Mouse (Mus musculus) liver, embryonic 14.5 days (tissue): ENCODE results near the gene Gpx8. TPM values are rescaled to one million over a fixed set of nuclear protein-coding genes. Genes with fewer than 3 reads are reported as not detected.
A peak's percentile ranks its signal among the peaks of the same experiment; 100 is the strongest.

Experiments
- ATAC-seq: fragments of 200-750 bp; cut with Nextera tagmentation; 2 replicates; pipeline ENCODE4 v1.8.0; 2017; ENCODE audit warnings: moderate number of reproducible peaks, mild to moderate bottlenecking, moderate library complexity; ENCODE audit not compliant: insufficient read depth
- DNase-seq, 3 experiments: peaks; one replicate each; pipeline ENCODE4 v3.0.0-alpha.2; 2012 to 2013; ENCODE audit warnings: low read depth in 3 of 3, low spot score in 3 of 3
- H3K27ac ChIP-seq: fragments of 300-500 bp; sonication (generic); 2 replicates; pipeline ENCODE4 v1.5.1; 2014; ENCODE audit warnings: moderate library complexity, mild to moderate bottlenecking, control low read depth, inconsistent platforms
- H3K27me3 ChIP-seq: fragments of 300-500 bp; sonication (generic); 2 replicates; pipeline ENCODE4 v1.6.1; 2014; ENCODE audit warnings: mild to moderate bottlenecking, low read length, moderate library complexity; ENCODE audit not compliant: control insufficient read depth, insufficient read depth
- H3K36me3 ChIP-seq: fragments of 300-500 bp; sonication (generic); replicated peaks from 2 replicates; pipeline ENCODE4 v1.6.1; 2014; ENCODE audit warnings: low read depth; ENCODE audit not compliant: control insufficient read depth, insufficient read depth
- H3K4me1 ChIP-seq, 2 experiments: fragments of 200-500 bp in 1 of 2; fragments of 300-500 bp in 1 of 2; sonication (generic) in 1 of 2; replicated peaks; 2 replicates each; pipeline ENCODE4 v1.6.1; 2012 to 2014; ENCODE audit warnings: antibody characterized with exemption in 1 of 2, inconsistent platforms in 1 of 2, low read length in 1 of 2; ENCODE audit not compliant: control insufficient read depth in 2 of 2, insufficient read depth in 2 of 2
- H3K4me2 ChIP-seq: fragments of 300-500 bp; sonication (generic); 2 replicates; pipeline ENCODE4 v1.6.1; 2014; ENCODE audit warnings: low read depth, mild to moderate bottlenecking, control low read depth, moderate library complexity
- H3K4me3 ChIP-seq, 2 experiments: fragments of 200-500 bp in 1 of 2; fragments of 300-500 bp in 1 of 2; sonication (generic) in 1 of 2; 2 replicates each; pipeline ENCODE4 v1.5.1; 2012 to 2014; ENCODE audit warnings: low read depth in 2 of 2, low read length in 2 of 2, mild to moderate bottlenecking in 2 of 2, control low read depth in 1 of 2, inconsistent platforms in 1 of 2, moderate library complexity in 1 of 2; ENCODE audit not compliant: insufficient read depth in 1 of 2
- H3K9ac ChIP-seq: fragments of 300-500 bp; sonication (generic); replicated peaks from 2 replicates; pipeline ENCODE4 v1.6.1; 2014; ENCODE audit warnings: mild to moderate bottlenecking, control low read depth, moderate library complexity
- H3K9me3 ChIP-seq: fragments of 300-500 bp; sonication (generic); 2 replicates; pipeline ENCODE4 v1.6.1; 2016; ENCODE audit warnings: low read length, mixed read lengths; ENCODE audit not compliant: control insufficient read depth
- CTCF ChIP-seq: IDR thresholded peaks from 2 replicates; pipeline ENCODE4 v1.5.1; 2016; ENCODE audit warnings: antibody characterized with exemption, low read depth, control low read depth
- EP300 ChIP-seq: IDR thresholded peaks from 2 replicates; pipeline ENCODE4 v1.6.1; 2016; ENCODE audit warnings: antibody characterized with exemption, low read depth
- WGBS: fragments of 180-500 bp; shearing (Covaris S2); extraction: QIAGEN DNeasy Blood & Tissue Kit; methylation state at CpG from one replicate; pipeline ENCODE4 v1.1.7; 2014; ENCODE audit not compliant: insufficient replicate concordance; 5-methylcytosine and 5-hydroxymethylcytosine counted together
- microRNA counts: library from miRNA; unstranded; fragments of <30 nt; microRNA quantifications from one replicate; lab custom pipeline; 2016
- microRNA-seq: library from miRNA; unstranded; fragments of <30 nt; microRNA quantifications from one replicate; pipeline ENCODE4, GENCODE M21; 2016
- polyA plus RNA-seq, 2 experiments: library from polyadenylated mRNA; depleted of rRNA in 1 of 2; stranded (reverse) in 1 of 2; unstranded in 1 of 2; fragments of >200 nt; fragmentation: Nextera tagmentation in 1 of 2; extraction: Ambion mirVana in 1 of 2; gene quantifications; 2 replicates each; pipeline versions ENCODE4 v1.2.1 to v1.2.3; 2012 to 2014

Gene Gpx8
- polyA plus RNA-seq, 2 experiments = 3.1 to 6.4 TPM

- DNase-seq = no peak
- Histone ChIP-seq H3K9me3 (no peaks in the 10 kb centered on the region), H3K4me1 (no peaks in the 10 kb centered on the region), H3K4me2 (no peak overlapping the region), H3K36me3 (no peaks in the 10 kb centered on the region), H3K9ac (no peak overlapping the region), H3K27me3 (peaks cover 81% of the 10 kb centered on the region), H3K4me3 (no peak overlapping the region), H3K27ac (no peak overlapping the region)
- no peak for TF ChIP-seq EP300
- TF ChIP-seq CTCF = no peak
- WGBS = 37% methylated on average over 4 of the region's 4 CpGs
- ATAC-seq = no peak
Measured at GRCm38 (mm10) chr13:112996407-112996806, 49.8 kb downstream of the Gpx8 start.

- TF ChIP-seq EP300 = no peak
- peak; percentile 85 for TF ChIP-seq CTCF
- DNase-seq = peak in 1 of 3 experiments; percentile 14
- no peak overlapping the region for H3K9ac ChIP-seq
Measured at GRCm38 (mm10) chr13:112994191-112994590, 52.0 kb downstream of the Gpx8 start.

DNA sequence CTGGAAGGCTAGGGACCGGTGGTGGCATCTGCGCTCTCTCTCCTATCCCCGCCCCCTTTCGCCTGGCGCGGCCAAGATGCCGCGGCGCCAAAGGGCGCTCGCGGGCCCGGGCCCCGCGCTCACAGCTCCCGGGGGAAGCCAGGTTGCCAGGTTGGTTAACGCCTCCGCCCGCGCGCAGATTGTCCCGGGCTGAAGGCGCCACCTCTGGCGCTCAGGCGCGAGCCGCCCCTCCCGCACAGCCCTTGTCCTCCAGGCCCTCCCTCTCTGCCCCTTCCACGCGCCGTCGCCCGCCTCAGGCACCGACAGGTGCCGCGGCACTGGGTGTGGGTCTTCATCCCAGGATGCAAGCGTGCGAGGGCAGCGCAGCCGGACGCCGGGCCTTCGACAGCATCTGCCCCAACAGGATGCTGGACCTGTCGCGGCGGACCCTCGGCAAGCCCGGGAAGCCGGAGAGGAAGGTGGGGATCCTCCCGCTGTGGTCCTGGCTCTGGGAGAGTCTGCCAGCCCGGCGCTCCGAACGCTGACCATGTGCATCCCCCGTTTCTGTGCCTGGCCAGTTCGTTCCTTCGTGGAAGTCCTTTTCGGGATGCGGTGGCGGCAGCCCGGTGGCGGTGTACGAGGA is 52.6 kb downstream of the Gpx8 start, which contains the start of gene Mcidas:
Gene Mcidas, plus strand, starts transcription at position 315 of the 622 bp plus-strand sequence.
- no peaks in the 10 kb centered on the region for H3K9me3 ChIP-seq
- no peak within 1 kb of the TSS for H3K27ac ChIP-seq
- ATAC-seq (0 out of 2 replicates have a peak, but pooled peaks have one; percentile 11), DNase-seq (no peak)
- no peaks in the 10 kb centered on the region for H3K36me3 ChIP-seq
- whole genome bisulfite sequencing = 1% methylated on average over 61 of the region's 63 CpGs
- H3K9ac ChIP-seq = no peak within 1 kb of the TSS
- peak within 1 kb of the TSS; percentile 35 for H3K4me2 ChIP-seq
- TF ChIP-seq CTCF (no peak), EP300 (no peak)
- H3K4me1 ChIP-seq = no peaks in the 10 kb centered on the region
- peaks cover 91% of the 10 kb centered on the region for H3K27me3 ChIP-seq
- H3K4me3 ChIP-seq = peak within 1 kb of the TSS in 1 of 2 experiments; percentile 32; a peak in 2 of 4 replicates

More at GRCm38 (mm10) chr13:112994191-112994590, 52.0 kb downstream of the Gpx8 start:
- H3K27ac ChIP-seq = no peak overlapping the region
- WGBS = 1% methylated on average over 25 of the region's 25 CpGs
- no peaks in the 10 kb centered on the region for H3K4me1 ChIP-seq
- no peak for ATAC-seq
- no peaks in the 10 kb centered on the region for H3K9me3 ChIP-seq
- no peaks in the 10 kb centered on the region for H3K36me3 ChIP-seq
- peak overlapping the region in 1 of 2 experiments; percentile 32; a peak in 1 of 4 replicates for H3K4me3 ChIP-seq
- peaks cover 91% of the 10 kb centered on the region for H3K27me3 ChIP-seq
- H3K4me2 ChIP-seq = peak overlapping the region; percentile 35

MicroRNAs within 50 kb of the gene (microRNA counts, 519-probe panel; counts per million panel counts)
- microRNA mmu-miR-449a (lab: Ali Mortazavi, UCI) (69.9 counts per million), microRNA mmu-miR-449b (lab: Ali Mortazavi, UCI) (69.9 counts per million), microRNA mmu-miR-449c (lab: Ali Mortazavi, UCI) (69.9 counts per million)

Small RNA genes within 50 kb of the gene (microRNA-seq; reads per million reads assigned to microRNA genes)
- gene Mir449a (344 reads per million, percentile 62 among the genes with 10 or more reads in this experiment), gene Mir449b (1.3 reads per million), gene Mir449c (not detected)

Other genes with a start within 250 kb of the Gpx8 start
- 16.5 TPM in 2 replicates for gene Plpp1, start 245.6 kb downstream of the Gpx8 start, polyA plus RNA-seq (2012; rRNA removed)
- 32.7 and 34.0 TPM in 2 replicates for gene Plpp1, start 245.6 kb downstream of the Gpx8 start, polyA plus RNA-seq (2014; fragmentation: Nextera tagmentation; extraction: Ambion mirVana)
- gene Mtrex, start 119.0 kb downstream of the Gpx8 start, polyA plus RNA-seq (2012; rRNA removed) = 10.4 and 18.6 TPM in 2 replicates
- 37.7 and 43.1 TPM in 2 replicates for gene Mtrex, start 119.0 kb downstream of the Gpx8 start, polyA plus RNA-seq (2014; fragmentation: Nextera tagmentation; extraction: Ambion mirVana)
- gene Dhx29, start 119.0 kb downstream of the Gpx8 start, polyA plus RNA-seq (2012; rRNA removed) = 2.1 and 3.9 TPM in 2 replicates
- gene Dhx29, start 119.0 kb downstream of the Gpx8 start, polyA plus RNA-seq (2014; fragmentation: Nextera tagmentation; extraction: Ambion mirVana) = 6.3 and 6.6 TPM in 2 replicates
- gene Ccno, start 58.6 kb downstream of the Gpx8 start, polyA plus RNA-seq (2012; rRNA removed) = 0.06 and 0.13 TPM in 2 replicates
- gene Ccno, start 58.6 kb downstream of the Gpx8 start, polyA plus RNA-seq (2014; fragmentation: Nextera tagmentation; extraction: Ambion mirVana) = not detected in 2 replicates
- not detected in 2 replicates for gene Mcidas, start 52.6 kb downstream of the Gpx8 start, polyA plus RNA-seq (2012; rRNA removed)
- not detected in 2 replicates for gene Mcidas, start 52.6 kb downstream of the Gpx8 start, polyA plus RNA-seq (2014; fragmentation: Nextera tagmentation; extraction: Ambion mirVana)
- gene Cdc20b, start 11.3 kb downstream of the Gpx8 start, polyA plus RNA-seq (2012; rRNA removed) = 0.02 TPM in 1 of 2 replicates, not detected in the other
- gene Cdc20b, start 11.3 kb downstream of the Gpx8 start, polyA plus RNA-seq (2014; fragmentation: Nextera tagmentation; extraction: Ambion mirVana) = not detected in 2 replicates
- gene Gzma, start 54.6 kb upstream of the Gpx8 start, polyA plus RNA-seq (2012; rRNA removed) = 0.08 and 0.19 TPM in 2 replicates
- 0.56 and 0.59 TPM in 2 replicates for gene Gzma, start 54.6 kb upstream of the Gpx8 start, polyA plus RNA-seq (2014; fragmentation: Nextera tagmentation; extraction: Ambion mirVana)
- 0.35 and 0.36 TPM in 2 replicates for gene Esm1, start 163.2 kb upstream of the Gpx8 start, polyA plus RNA-seq (2012; rRNA removed)
- 0.29 and 0.37 TPM in 2 replicates for gene Esm1, start 163.2 kb upstream of the Gpx8 start, polyA plus RNA-seq (2014; fragmentation: Nextera tagmentation; extraction: Ambion mirVana)
- not detected in 2 replicates for gene Gzmk, start 179.5 kb upstream of the Gpx8 start, polyA plus RNA-seq (2012; rRNA removed)
- gene Gzmk, start 179.5 kb upstream of the Gpx8 start, polyA plus RNA-seq (2014; fragmentation: Nextera tagmentation; extraction: Ambion mirVana) = not detected in 2 replicates
- 0.20 and 0.24 TPM in 2 replicates for gene BC067074, start 246.7 kb upstream of the Gpx8 start, polyA plus RNA-seq (2012; rRNA removed)
- 0.08 and 0.10 TPM in 2 replicates for gene BC067074, start 246.7 kb upstream of the Gpx8 start, polyA plus RNA-seq (2014; fragmentation: Nextera tagmentation; extraction: Ambion mirVana)